Mouse (Mus musculus): ENCODE data around the gene Pgm2.

DNA sequence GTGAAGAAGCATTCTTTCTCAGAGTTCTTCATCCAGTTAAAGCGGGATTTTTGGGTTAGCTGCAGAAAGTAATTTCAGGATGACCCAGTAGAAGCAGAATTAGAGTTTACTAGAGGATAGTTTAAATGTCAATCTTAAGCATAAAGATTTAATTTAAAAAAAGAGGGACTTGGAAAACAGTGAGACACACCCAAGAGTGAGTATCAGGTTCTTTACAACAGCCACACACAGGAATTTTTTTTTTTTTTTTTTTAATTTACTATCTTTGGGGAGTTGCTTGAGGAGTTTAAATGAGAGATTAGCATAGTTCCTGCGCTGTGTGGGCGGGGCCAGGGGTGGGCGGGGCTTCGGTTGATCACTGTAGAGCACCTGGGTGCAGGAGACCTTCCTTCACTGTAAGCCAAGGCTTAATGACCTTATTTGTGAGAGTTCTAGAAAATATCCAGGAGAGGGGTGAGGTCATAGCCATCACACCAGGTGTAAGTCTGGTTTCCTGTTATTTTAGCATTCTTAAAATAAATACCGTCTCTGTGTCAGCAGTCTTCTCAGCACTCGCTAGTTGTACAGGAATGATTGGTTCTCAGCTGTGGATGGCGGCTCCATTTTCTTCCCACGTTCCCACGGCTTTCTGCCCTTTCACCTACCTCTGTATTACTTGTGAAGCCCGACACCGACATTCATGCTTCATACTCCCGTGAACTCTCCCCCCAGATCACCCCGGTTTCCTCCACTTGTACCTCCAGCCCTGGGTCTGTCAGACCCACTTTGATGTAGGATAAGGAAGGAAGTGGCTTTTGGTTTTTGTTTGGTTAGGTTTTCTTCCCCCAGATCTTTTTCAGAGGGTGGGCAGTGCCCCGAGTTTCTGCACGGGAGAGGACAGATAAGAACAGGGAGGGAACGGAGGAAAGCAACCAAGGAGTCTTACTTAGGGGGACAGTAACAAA is 56.7 kb downstream of the Pgm2 start:
- TF ChIP-seq POLR2A (IDR thresholded peaks at IDR 0.05; ENCODE audit: insufficient read depth, low read depth, low read length) (no peak), CTCF (IDR thresholded peaks at IDR 0.05; ENCODE audit: insufficient read depth, low read depth, low read length) (no peak)
